Mouse (Mus musculus) hindbrain, embryonic 10.5 days (tissue): ENCODE measurements around the gene Shank3. TPM values are rescaled to one million over a fixed set of nuclear protein-coding genes. Genes with fewer than 3 reads are reported as not detected.

Experiments
- DNase-seq: peaks from one replicate; pipeline ENCODE4 v3.0.0-alpha.2; 2017; ENCODE audit warnings: low spot score
- H3K27ac ChIP-seq: fragments of 300-500 bp; sonication (generic); 2 replicates; pipeline ENCODE4 v1.5.1; 2016; ENCODE audit warnings: mild to moderate bottlenecking, moderate library complexity
- H3K27me3 ChIP-seq: fragments of 300-500 bp; sonication (generic); 2 replicates; pipeline ENCODE4 v1.6.1; 2016; ENCODE audit warnings: mild to moderate bottlenecking; ENCODE audit not compliant: poor library complexity, insufficient read depth, severe bottlenecking
- H3K36me3 ChIP-seq: fragments of 300-500 bp; sonication (generic); 2 replicates; pipeline ENCODE4 v1.6.1; 2016; ENCODE audit warnings: mild to moderate bottlenecking, moderate library complexity
- H3K4me1 ChIP-seq: fragments of 300-500 bp; sonication (generic); replicated peaks from 2 replicates; pipeline ENCODE4 v1.6.1; 2016; ENCODE audit warnings: mild to moderate bottlenecking
- H3K4me3 ChIP-seq: fragments of 300-500 bp; sonication (generic); 2 replicates; pipeline ENCODE4 v1.5.1; 2016; ENCODE audit warnings: mild to moderate bottlenecking, moderate library complexity
- H3K9me3 ChIP-seq: fragments of 300-500 bp; sonication (generic); 2 replicates; pipeline ENCODE4 v1.6.1; 2016; ENCODE audit warnings: mild to moderate bottlenecking, moderate library complexity
- WGBS: fragments of 180-500 bp; shearing (Covaris S2); methylation state at CpG from one replicate; pipeline ENCODE4 v1.1.7; 2016; 5-methylcytosine and 5-hydroxymethylcytosine counted together
- polyA plus RNA-seq: library from polyadenylated mRNA; unstranded; fragments of >200 nt; fragmentation: Nextera tagmentation; extraction: Ambion mirVana; gene quantifications from 2 replicates; pipeline ENCODE4 v1.2.1, GENCODE M21; 2016

Gene Shank3
- polyA plus RNA-seq, 1 experiment from 2014 or later = 3.5 TPM

DNA sequence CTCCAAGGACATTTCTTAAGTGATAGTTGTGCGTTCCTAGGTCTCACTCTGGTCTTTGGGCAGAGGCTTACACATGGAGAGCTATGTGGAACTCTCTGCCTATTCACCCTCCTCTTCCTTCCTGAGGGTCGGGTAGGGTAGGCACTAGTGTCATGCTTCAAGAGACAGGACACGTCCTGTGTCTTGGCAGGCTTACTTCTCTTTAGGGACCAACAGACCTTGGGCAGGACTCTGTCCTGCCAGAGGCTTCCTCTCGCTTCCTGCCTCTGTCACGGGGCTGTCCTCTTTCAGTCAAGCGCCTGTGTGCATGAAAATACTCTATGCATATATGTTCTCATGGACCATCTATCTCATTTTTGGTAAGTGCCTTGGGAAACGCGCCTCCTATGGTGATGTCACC is 8.3 kb downstream of the Shank3 start:
- DNase-seq = no peak
- Histone ChIP-seq H3K27me3 (peaks cover under 1% of the 10 kb centered on the region; the same call in 1 of the 2 replicates), H3K36me3 (peaks cover 48% of the 10 kb centered on the region), H3K27ac (no peak overlapping the region), H3K9me3 (no peaks in the 10 kb centered on the region), H3K4me3 (no peak overlapping the region), H3K4me1 (no peaks in the 10 kb centered on the region)
- WGBS = 90% methylated on average over 8 of the region's 8 CpGs

DNA sequence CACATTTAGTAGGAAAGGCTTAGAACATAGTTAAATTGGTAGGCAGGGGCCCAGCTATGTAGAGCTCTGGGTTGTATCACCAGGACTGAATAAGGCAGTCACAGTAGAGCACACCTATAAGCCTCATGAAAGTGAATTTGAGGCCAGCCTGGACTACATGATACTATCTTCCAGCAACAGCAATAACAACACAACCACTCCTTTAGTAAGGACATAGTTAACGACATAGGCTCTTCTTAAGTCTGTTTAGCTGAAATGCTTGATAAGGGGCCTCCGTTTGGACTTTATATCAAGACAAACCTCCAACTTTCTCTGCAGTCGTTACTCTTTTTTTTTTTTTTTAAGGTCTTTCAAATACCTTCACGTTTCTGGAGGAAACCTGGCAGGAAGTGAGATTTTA is 13.3 kb downstream of the Shank3 start:
- Histone ChIP-seq H3K36me3 (peaks cover 5% of the 10 kb centered on the region; the same call in 1 of the 2 replicates), H3K4me1 (no peaks in the 10 kb centered on the region), H3K27ac (no peak overlapping the region), H3K4me3 (no peak overlapping the region), H3K27me3 (no peaks in the 10 kb centered on the region), H3K9me3 (no peaks in the 10 kb centered on the region)
- WGBS = 84% methylated on average over 4 of the region's 4 CpGs
- DNase-seq = no peak

DNA sequence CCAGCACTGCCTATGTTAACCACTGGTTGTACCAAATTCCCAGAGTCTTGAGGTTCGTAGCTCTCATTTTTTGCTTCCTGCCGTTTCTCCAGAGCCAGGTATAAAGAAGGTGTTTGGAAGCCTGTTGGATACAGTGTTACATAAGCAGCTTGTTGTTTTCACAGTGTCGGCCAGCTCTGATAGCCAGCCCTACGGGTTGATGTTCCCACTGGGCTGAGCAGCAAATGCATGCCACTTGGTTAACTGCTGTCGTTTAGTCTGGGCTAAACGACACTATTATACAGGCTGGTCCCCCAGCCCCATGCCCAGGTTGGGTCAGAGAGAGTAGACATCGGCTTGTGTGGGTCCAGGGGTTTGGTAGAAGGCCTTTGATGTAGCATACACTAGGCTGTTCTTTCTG is 22.5 kb downstream of the Shank3 start:
- Histone ChIP-seq H3K4me1 (peaks cover 17% of the 10 kb centered on the region), H3K9me3 (no peaks in the 10 kb centered on the region), H3K4me3 (no peak overlapping the region), H3K27me3 (peaks cover 46% of the 10 kb centered on the region), H3K36me3 (0 out of 2 replicates have a peak, but pooled peaks cover 4% of the 10 kb centered on the region), H3K27ac (no peak overlapping the region)
- 79% methylated on average over 7 of the region's 7 CpGs for WGBS
- no peak for DNase-seq

DNA sequence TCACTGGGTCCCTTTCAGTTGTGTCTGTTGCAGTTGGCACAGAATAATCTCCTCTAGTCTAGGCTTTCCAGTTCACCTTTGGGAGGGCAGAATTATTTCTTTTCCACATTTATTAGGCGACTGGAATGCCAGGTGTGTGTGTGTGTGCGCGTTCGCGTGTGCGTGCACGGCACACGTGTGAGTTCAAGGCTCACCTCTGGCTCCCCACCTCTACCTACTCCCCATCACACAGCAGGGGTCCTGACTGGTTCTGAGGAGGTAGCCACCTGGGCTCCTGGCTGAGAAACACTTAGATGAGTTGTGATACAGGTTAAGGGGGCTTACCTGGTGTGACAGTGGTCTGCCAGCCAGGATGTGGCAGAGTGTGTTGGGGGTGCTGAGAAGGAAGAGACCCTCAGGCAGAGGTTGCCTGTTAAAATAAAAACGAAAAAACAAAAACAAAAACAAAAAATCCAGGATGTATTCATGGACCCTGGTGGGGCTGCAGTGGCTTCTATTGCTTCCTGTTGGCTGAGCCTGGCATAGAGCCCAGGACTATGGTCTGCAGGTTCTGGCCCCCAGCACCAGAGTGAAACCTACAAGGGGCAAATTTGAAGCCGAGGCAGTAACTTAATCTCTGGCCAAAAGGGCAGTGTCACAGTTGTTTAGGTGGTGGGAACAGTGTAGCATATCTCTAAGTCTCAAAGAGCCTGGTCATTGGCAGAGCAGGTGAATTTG is 23.3 kb downstream of the Shank3 start:
- peaks cover 46% of the 10 kb centered on the region for H3K27me3 ChIP-seq
- H3K9me3 ChIP-seq = no peaks in the 10 kb centered on the region
- peak overlapping the region; percentile 70; the same call in 1 of the 2 replicates for H3K4me3 ChIP-seq
- peaks cover 17% of the 10 kb centered on the region for H3K4me1 ChIP-seq
- no peak for DNase-seq
- H3K36me3 ChIP-seq = 0 out of 2 replicates have a peak, but pooled peaks cover 5% of the 10 kb centered on the region
- WGBS = 89% methylated on average over 10 of the region's 10 CpGs
- no peak overlapping the region for H3K27ac ChIP-seq

DNA sequence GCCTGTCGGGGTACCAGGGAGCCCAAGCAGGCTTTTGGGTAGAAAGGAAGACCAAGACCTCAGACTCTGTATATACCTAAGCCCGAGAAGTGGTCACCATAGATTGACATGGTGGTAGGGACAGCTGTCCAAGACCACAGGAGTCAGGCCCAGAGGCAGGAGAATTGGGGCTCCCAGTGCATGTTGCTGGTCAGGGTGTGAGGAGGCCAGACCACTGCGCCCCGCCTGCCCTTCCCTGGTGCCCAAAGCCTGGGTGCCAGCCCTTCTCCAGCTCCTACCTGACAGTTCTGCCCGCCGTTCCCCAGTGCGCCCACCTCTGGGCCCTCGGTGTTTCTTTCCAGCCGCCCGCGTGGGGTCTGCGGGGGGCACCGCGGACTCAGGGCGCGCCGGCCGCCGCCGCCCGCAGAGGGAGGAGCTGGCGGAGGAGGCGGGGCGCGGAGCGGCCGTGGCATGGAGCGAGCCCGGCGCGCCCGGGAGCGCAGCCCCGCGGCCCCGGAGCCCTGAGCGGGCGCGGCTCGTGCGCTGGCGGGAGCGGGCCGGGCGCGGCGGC is 23.9 kb downstream of the Shank3 start:
- WGBS = 9% methylated on average over 47 of the region's 47 CpGs
- peaks cover 46% of the 10 kb centered on the region for H3K27me3 ChIP-seq
- no peaks in the 10 kb centered on the region for H3K9me3 ChIP-seq

DNA sequence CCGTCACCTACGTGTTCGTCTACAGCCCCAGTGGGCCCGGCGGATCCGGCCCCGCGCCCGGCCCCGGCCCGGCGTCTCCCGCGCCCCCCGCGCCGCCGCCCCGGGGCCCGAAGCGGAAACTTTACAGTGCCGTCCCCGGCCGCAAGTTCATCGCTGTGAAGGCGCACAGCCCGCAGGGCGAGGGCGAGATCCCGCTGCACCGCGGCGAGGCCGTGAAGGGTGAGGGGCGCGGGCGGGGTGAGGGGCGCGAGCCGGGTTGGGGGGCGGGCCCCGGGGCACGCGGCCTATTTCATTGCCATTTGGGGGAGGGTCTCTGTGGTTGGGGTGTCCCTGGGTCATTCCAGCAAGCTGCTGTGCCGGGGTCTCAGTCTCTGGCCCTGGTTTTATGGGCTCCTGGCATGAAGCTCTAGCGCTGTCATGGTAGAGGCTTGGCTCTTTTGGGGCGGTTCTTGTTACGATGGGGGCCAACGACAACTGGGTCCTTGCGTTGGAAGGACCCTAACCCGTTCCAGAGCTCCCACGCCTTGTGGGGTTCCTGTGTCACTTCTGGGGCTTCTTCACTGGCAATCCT is 24.7 kb downstream of the Shank3 start:
- Histone ChIP-seq H3K4me1 (peaks cover 17% of the 10 kb centered on the region), H3K27ac (peak overlapping the region; percentile 36; the same call in 1 of the 2 replicates)

More for the DNA sequence above, 23.9 kb downstream of the Shank3 start:
- Histone ChIP-seq H3K36me3 (0 out of 2 replicates have a peak, but pooled peaks cover 5% of the 10 kb centered on the region), H3K27ac (no peak overlapping the region), H3K4me3 (peak overlapping the region; percentile 70), H3K4me1 (peaks cover 17% of the 10 kb centered on the region)
- DNase-seq = peak; percentile 37

DNA sequence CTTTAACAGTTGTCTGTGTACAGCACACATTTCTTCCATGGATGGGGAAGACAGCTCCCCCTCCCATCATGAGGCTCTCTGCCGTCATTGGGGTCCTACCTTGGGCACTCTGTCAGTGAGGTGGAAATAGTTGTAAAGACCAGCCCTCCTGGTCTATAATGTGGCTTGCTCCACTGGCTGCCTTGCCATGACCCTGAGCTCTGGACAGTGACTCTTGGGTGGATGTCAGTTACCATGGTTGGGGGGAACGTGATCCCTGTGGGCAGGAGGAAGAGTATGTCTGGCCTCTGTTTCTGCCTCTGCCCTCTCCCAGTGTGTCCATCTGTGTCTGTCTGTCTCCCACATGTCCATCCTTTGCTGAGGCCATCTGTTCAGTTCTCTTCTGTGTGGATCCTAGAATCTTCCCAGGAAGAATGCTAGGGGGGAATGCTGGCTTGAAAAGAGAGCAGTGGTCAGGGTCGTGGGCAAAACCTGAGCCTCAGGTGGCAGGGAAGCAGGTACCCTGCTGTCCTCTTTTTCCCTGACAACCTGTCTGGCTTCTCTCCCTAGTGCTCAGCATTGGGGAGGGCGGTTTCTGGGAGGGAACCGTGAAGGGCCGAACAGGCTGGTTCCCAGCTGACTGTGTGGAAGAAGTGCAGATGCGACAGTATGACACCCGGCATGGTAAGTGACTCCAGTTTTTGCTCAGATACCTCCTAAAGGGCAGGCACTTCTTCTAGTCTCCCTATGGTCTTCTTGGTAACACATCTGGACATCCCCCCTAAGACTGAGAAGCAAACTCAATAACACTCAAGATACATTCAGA is 25.4 kb downstream of the Shank3 start:
- no peak for DNase-seq
- H3K27ac ChIP-seq = no peak overlapping the region
- H3K36me3 ChIP-seq = 0 out of 2 replicates have a peak, but pooled peaks cover 5% of the 10 kb centered on the region
- H3K4me3 ChIP-seq = peak overlapping the region; percentile 70
- peaks cover 17% of the 10 kb centered on the region for H3K4me1 ChIP-seq
- WGBS = 68% methylated on average over 8 of the region's 8 CpGs
- H3K27me3 ChIP-seq = peaks cover 46% of the 10 kb centered on the region
- H3K9me3 ChIP-seq = no peaks in the 10 kb centered on the region

More for the DNA sequence above, 24.7 kb downstream of the Shank3 start:
- Histone ChIP-seq H3K27me3 (peaks cover 46% of the 10 kb centered on the region), H3K9me3 (no peaks in the 10 kb centered on the region), H3K36me3 (0 out of 2 replicates have a peak, but pooled peaks cover 5% of the 10 kb centered on the region), H3K4me3 (peak overlapping the region; percentile 70)
- DNase-seq = peak; percentile 40
- 7% methylated on average over 52 of the region's 52 CpGs for WGBS

DNA sequence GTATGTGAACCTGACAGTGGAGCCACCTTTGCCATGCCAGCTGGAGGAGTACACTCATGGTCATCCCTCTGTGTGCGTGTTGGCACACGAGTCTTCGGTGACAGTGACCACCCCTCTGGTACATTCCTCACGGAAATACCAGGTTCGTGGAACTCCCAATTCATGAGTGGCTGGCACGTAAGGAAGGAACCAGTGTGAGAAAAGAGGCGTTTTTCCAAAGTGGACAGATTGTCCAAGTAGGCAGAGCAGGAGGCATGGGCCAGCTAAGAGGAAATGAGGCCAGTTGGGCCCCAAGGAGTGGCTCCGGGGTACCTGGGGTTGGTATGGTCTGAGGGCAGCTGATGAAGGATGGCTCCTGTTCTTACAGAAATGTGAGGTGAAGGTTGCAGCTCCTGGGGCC is 26.0 kb downstream of the Shank3 start:
- Histone ChIP-seq H3K9me3 (no peaks in the 10 kb centered on the region), H3K4me3 (no peak overlapping the region), H3K4me1 (peaks cover 17% of the 10 kb centered on the region), H3K36me3 (0 out of 2 replicates have a peak, but pooled peaks cover 5% of the 10 kb centered on the region), H3K27ac (no peak overlapping the region), H3K27me3 (peaks cover 46% of the 10 kb centered on the region)
- WGBS = 92% methylated on average over 8 of the region's 8 CpGs
- DNase-seq = no peak

DNA sequence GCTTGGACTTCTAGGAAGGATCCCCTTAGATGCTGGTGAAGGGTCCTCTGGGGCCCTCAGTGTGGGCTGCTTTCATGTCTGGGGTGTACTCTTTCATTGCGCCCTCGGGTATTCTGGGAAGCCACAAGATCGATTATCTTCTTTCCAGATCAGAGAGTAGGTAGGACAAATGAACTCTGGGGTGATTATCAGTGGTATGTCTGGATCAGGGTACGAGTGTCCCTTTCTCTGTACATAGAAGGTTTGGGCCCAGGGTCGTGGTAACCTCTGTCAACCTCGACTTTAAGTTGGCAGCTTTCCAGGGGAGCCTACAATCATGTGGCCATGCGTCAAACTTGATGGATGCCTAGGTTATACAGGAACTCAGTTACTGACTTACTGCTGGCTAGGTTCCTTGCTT is 26.5 kb downstream of the Shank3 start:
- Histone ChIP-seq H3K27ac (no peak overlapping the region), H3K4me3 (no peak overlapping the region), H3K36me3 (0 out of 2 replicates have a peak, but pooled peaks cover 5% of the 10 kb centered on the region), H3K27me3 (peaks cover 46% of the 10 kb centered on the region), H3K4me1 (peaks cover 17% of the 10 kb centered on the region), H3K9me3 (no peaks in the 10 kb centered on the region)
- WGBS = 85% methylated on average over 7 of the region's 7 CpGs
- DNase-seq = no peak

DNA sequence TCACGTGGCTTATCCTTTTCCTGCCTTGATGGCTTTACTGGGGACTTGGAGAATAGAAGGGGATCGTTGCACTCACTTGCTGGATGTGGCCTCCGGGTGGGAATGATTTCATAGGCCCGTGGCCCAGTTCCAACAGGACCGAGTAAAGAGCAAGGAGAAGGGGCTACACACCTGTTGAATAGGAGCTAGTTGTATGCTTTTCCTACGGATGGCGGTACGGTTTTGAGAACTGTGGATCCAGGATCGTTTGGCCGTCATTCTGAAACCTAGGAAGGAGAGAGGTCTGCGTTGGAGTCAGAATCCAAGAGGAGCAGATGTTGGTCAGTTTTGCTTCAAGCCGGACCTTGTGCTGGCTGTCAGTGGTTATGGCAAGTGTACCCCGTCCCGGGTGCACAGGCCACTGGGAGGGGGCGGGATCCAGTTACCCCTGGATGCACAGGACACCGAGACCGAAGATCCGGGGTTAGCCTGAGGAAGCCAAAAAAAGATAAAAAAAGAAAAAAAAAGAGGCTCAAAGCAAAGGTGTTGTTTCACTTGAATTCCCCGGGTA is 27.4 kb downstream of the Shank3 start:
- H3K4me3 ChIP-seq = no peak overlapping the region
- 92% methylated on average over 19 of the region's 19 CpGs for WGBS
- DNase-seq = no peak
- peaks cover 46% of the 10 kb centered on the region for H3K27me3 ChIP-seq
- peaks cover 17% of the 10 kb centered on the region for H3K4me1 ChIP-seq
- 0 out of 2 replicates have a peak, but pooled peaks cover 5% of the 10 kb centered on the region for H3K36me3 ChIP-seq
- no peaks in the 10 kb centered on the region for H3K9me3 ChIP-seq
- no peak overlapping the region for H3K27ac ChIP-seq

DNA sequence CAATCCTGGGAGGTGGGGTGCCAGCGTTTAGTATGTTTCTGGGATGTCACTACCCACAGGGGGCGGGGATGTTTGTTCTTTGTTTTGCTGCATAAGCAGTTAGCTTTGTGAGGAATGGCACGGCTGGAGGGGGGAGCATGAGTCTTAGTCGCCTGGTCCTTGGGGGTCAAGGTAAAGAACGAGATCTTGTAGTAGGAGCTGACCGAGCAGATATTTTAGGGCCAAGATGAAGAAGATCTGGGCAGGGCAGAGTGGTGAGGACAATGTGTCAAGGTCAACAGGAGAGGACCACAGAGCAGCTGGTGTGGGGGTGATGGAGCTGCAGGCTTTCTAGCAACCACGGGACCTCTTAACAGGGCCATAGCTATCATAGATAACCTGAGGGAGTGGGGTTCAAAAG is 28.0 kb downstream of the Shank3 start:
- Histone ChIP-seq H3K27me3 (peaks cover 43% of the 10 kb centered on the region), H3K4me3 (no peak overlapping the region), H3K27ac (no peak overlapping the region)

DNA sequence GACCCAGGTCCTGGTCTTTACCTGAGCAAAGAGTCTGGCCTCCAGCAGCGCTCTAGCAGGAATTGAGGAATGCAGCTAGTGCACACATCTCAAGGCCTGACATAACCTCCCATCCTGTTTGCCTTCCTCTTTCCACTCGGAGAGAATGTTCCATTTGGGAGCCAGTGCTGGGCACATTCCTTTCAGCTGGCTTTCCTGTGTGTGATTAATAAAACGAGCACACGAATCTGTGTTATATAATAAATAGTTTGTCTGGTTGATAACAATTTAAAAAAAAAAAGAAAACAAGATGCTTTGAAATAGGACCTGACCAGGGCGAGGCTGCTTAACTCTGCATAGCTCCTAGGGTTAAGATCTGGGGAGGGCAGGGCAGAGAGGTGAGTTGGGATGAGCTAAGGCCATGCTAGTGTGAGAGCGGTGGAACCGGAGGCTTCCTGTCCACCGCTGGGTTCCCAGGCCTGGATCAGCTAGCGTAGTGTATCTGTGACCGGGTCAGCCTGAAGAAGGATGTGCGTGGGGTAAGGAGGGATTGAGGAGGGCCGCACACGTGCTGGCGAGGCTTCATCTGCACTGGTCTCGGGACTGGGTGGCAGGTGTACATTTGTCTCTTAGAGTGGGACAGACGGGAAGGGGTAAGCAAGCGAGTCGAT is 28.9 kb downstream of the Shank3 start:
- 91% methylated on average over 18 of the region's 18 CpGs for WGBS
- Histone ChIP-seq H3K4me1 (peaks cover 29% of the 10 kb centered on the region), H3K4me3 (no peak overlapping the region), H3K36me3 (0 out of 2 replicates have a peak, but pooled peaks cover 5% of the 10 kb centered on the region), H3K27me3 (peaks cover 39% of the 10 kb centered on the region), H3K27ac (no peak overlapping the region), H3K9me3 (no peaks in the 10 kb centered on the region)
- DNase-seq = no peak

More for the DNA sequence above, 28.0 kb downstream of the Shank3 start:
- H3K4me1 ChIP-seq = peaks cover 24% of the 10 kb centered on the region
- H3K9me3 ChIP-seq = no peaks in the 10 kb centered on the region
- 0 out of 2 replicates have a peak, but pooled peaks cover 5% of the 10 kb centered on the region for H3K36me3 ChIP-seq
- no peak for DNase-seq
- 76% methylated on average over 7 of the region's 7 CpGs for WGBS
